Mouse (Mus musculus) intestine, embryonic 16.5 days (tissue): ENCODE results near the gene Psmb4. TPM values are rescaled to one million over a fixed set of nuclear protein-coding genes. Genes with fewer than 3 reads are reported as not detected.
A peak's percentile ranks its signal among the peaks of the same experiment; 100 is the strongest.
"Not testable (repeated sequence)": the region's sequence is repeated elsewhere in the genome, so short reads cannot be mapped to it uniquely, and the experiment has no call there.

ENCODE experiments used
- ATAC-seq: fragments of 200-750 bp; cut with Nextera tagmentation; 2 replicates; pipeline ENCODE4 v1.8.0; 2017; ENCODE audit warnings: moderate TSS enrichment, moderate library complexity
- H3K27ac ChIP-seq: fragments of 300-500 bp; sonication (generic); 2 replicates; pipeline ENCODE4 v1.5.1; 2014; ENCODE audit warnings: mild to moderate bottlenecking, low read length
- H3K27me3 ChIP-seq: fragments of 300-500 bp; sonication (generic); replicated peaks from 2 replicates; pipeline ENCODE4 v1.6.1; 2014; ENCODE audit warnings: low read length, control low read depth, mixed read lengths; ENCODE audit not compliant: control insufficient read depth, insufficient read depth
- H3K36me3 ChIP-seq: fragments of 300-500 bp; sonication (generic); 2 replicates; pipeline ENCODE4 v1.6.1; 2014; ENCODE audit warnings: low read length, control low read depth; ENCODE audit not compliant: control insufficient read depth, insufficient read depth
- H3K4me1 ChIP-seq: fragments of 300-500 bp; sonication (generic); 2 replicates; pipeline ENCODE4 v1.6.1; 2014; ENCODE audit warnings: low read length, control low read depth, mixed read lengths; ENCODE audit not compliant: control insufficient read depth, insufficient read depth
- H3K4me2 ChIP-seq: fragments of 300-500 bp; sonication (generic); 2 replicates; pipeline ENCODE4 v1.6.1; 2014; ENCODE audit warnings: low read depth, low read length, control low read depth
- H3K4me3 ChIP-seq: fragments of 300-500 bp; sonication (generic); 2 replicates; pipeline ENCODE4 v1.5.1; 2014; ENCODE audit warnings: mild to moderate bottlenecking, low read length
- H3K9ac ChIP-seq: fragments of 300-500 bp; sonication (generic); 2 replicates; pipeline ENCODE4 v1.6.1; 2014; ENCODE audit warnings: low read depth, low read length
- H3K9me3 ChIP-seq: fragments of 300-500 bp; sonication (generic); 2 replicates; pipeline ENCODE4 v1.6.1; 2016; ENCODE audit warnings: low read length, control low read depth; ENCODE audit not compliant: control insufficient read depth
- WGBS: fragments of 180-500 bp; shearing (Covaris S2); extraction: QIAGEN DNeasy Blood & Tissue Kit; methylation state at CpG from one replicate; pipeline ENCODE4 v1.1.7; 2014; 5-methylcytosine and 5-hydroxymethylcytosine counted together
- polyA plus RNA-seq: library from polyadenylated mRNA; unstranded; fragments of >200 nt; fragmentation: Nextera tagmentation; extraction: Ambion mirVana; gene quantifications from 2 replicates; pipeline ENCODE4 v1.2.1, GENCODE M21; 2015

The Psmb4 gene
- polyA plus RNA-seq, 1 experiment from 2014 or later = 315 TPM

DNA sequence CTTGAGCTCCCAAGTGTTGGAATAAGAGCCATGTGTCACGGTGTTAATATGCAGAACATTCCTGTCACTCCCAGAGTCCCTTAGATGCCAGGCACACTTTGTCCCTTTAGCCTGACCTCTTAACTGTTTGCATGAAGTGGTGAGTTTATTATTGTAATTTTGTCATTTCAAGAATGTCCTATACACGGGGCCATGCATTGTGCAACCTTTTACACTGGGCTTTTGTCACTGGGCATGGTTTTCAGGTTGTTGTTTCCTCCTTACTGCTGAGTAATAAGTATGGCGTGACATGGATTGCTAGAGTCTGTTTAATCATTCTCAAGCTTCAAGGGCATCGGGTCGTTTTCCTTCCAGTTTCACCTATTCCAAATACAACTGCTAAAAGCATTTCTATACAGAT lies 27.0 kb upstream of the Psmb4 start:
- Histone ChIP-seq H3K36me3 (no peaks in the 10 kb centered on the region), H3K4me1 (peaks cover 4% of the 10 kb centered on the region; the same call in 1 of the 2 replicates), H3K27ac (peak overlapping the region; percentile 90), H3K4me3 (no peak overlapping the region), H3K9me3 (no peaks in the 10 kb centered on the region), H3K9ac (no peak overlapping the region), H3K4me2 (0 out of 2 replicates have a peak overlapping the region, but pooled peaks have one; percentile 11), H3K27me3 (no peaks in the 10 kb centered on the region)
- 42% methylated on average over 5 of the region's 5 CpGs for WGBS
- ATAC-seq = peak; percentile 89

DNA sequence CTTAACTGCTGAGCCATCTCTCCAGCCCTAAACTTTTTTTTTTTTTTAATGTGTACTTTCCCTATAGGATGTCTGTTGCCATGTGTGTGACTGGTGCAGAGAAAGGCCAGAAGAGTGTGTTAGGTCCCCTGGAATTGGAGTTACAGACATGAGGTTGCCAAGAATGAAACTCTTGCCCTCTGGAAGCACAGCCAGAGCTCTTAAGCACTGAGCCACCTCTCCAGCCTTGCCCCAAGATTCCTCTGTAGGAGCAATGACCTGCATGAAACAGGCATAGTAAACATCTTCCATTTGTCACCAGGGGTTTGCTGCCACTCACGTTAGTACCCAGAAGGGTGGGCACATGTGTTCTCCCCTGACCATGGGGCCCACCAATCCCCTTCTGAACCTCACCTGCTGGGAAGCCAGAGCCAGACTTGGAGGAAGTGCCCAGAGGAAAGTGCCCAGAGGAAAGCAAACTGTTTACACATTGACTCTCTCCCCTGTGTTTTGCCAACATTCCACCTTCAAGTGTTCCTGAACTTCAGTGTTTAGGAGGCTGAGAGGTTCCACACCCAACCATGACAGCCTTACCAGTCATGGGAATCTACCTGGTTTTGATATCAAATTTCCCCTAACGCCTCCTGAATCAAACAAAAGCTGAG lies 24.4 kb upstream of the Psmb4 start:
- H3K9ac ChIP-seq = no peak overlapping the region
- no peak overlapping the region for H3K4me2 ChIP-seq
- H3K27me3 ChIP-seq = no peaks in the 10 kb centered on the region
- 59% methylated on average over 2 of the region's 2 CpGs for WGBS
- H3K9me3 ChIP-seq = no peaks in the 10 kb centered on the region; the same call in 1 of the 2 replicates
- H3K4me1 ChIP-seq = no peaks in the 10 kb centered on the region
- H3K36me3 ChIP-seq = no peaks in the 10 kb centered on the region
- H3K4me3 ChIP-seq = no peak overlapping the region
- ATAC-seq = no peak
- no peak overlapping the region for H3K27ac ChIP-seq

DNA sequence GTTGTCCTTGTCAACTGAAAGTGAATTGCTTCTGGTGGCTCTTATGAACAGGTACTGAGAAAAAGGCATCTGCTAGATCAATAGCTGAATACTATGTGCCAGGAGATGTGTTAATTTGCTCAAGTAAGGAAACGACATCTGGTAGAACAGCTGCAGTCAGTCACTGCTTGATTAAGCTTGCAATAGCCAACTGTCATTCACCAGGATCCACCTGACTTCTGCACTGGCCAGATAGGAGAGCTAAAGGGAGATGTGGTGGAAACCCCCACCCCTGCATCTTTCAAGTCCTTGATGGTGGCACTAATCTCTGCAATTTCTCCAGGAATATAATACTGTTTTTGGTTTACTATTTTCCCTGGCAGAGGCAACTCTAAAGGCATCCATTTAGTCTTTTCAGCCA lies 19.7 kb upstream of the Psmb4 start:
- Histone ChIP-seq H3K36me3 (no peaks in the 10 kb centered on the region), H3K4me3 (no peak overlapping the region), H3K27ac (no peak overlapping the region), H3K9ac (no peak overlapping the region), H3K4me2 (no peak overlapping the region), H3K27me3 (no peaks in the 10 kb centered on the region), H3K9me3 (no peaks in the 10 kb centered on the region; the same call in 1 of the 2 replicates), H3K4me1 (no peaks in the 10 kb centered on the region)
- WGBS = 33% methylated on average over 1 of the region's 1 CpGs
- no peak for ATAC-seq

DNA sequence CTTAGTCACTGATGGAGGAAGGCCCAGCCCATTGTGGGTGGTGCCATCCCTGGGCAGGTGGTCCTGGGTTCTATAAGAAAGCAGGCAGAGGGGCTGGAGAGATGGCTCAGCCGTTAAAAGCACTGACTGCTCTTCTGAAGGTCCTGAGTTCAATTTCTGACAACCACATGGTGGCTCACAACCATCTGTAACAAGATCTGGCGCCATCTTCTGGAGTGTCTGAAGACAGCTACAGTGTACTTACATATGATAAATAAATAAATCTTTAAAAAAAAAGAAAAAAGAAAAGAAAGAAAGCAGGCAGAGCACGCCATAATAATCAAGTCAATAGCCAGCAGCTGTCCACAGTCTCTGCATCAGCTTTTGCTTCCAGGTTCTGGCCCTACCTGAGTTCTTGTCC lies 18.0 kb upstream of the Psmb4 start:
- 56% methylated on average over 3 of the region's 3 CpGs for WGBS
- H3K4me1 ChIP-seq = not testable (repeated sequence)

DNA sequence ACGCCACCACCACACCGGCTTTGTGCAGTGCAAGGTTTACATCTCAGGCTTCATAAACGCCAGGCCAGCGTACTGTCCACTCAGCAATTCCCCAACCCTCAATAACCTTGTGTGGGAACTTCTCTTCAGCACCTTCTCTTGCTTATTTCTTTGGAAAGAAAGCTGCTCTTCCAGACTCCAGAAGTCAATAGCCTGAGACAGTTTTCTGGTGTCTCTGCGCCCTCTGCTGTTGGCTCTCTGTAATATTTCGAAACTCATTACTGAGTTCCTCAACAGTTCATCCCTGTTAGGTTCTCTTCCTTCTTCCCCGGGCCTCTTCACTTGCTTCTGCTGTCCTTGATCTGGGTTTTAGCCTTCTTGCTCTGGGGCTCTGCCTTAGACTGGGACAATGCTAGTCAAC lies 16.0 kb upstream of the Psmb4 start:
- H3K27me3 ChIP-seq = no peaks in the 10 kb centered on the region
- no peak overlapping the region for H3K27ac ChIP-seq
- ATAC-seq = peak; percentile 55; the same call in 1 of the 2 replicates
- no peaks in the 10 kb centered on the region for H3K36me3 ChIP-seq
- no peak overlapping the region for H3K4me3 ChIP-seq
- no peak overlapping the region for H3K4me2 ChIP-seq
- H3K9me3 ChIP-seq = no peaks in the 10 kb centered on the region
- no peaks in the 10 kb centered on the region for H3K4me1 ChIP-seq
- H3K9ac ChIP-seq = no peak overlapping the region
- 17% methylated on average over 7 of the region's 7 CpGs for WGBS

More for the DNA sequence above, 18.0 kb upstream of the Psmb4 start:
- H3K36me3 ChIP-seq, H3K9me3 ChIP-seq, ATAC-seq, H3K9ac ChIP-seq, H3K27me3 ChIP-seq, H3K4me3 ChIP-seq, H3K27ac ChIP-seq, H3K4me2 ChIP-seq: not testable (repeated sequence)

DNA sequence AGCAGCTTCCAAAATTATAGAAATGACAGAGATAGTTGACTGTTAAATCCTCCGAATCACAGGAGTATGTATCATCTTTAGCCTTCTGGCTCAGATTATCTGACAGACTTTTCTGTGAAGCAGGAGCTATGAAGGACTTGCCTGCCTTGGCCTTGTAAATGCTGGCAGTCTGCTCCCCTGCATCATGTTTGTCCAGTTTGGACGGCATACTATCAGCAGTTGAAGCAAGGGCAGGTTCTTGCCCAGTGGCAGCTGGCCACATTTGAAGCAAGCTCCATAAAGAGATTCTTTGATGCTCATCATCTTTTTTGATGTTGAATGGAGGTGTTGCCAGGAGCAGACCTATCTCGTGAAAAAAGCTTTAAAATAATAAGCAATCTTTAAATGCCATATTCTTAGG lies 7.3 kb upstream of the Psmb4 start:
- WGBS = 68% methylated on average over 3 of the region's 3 CpGs
- Histone ChIP-seq H3K27me3 (no peaks in the 10 kb centered on the region), H3K36me3 (no peaks in the 10 kb centered on the region), H3K27ac (no peak overlapping the region), H3K9ac (no peak overlapping the region), H3K4me2 (no peak overlapping the region), H3K9me3 (no peaks in the 10 kb centered on the region), H3K4me3 (no peak overlapping the region), H3K4me1 (no peaks in the 10 kb centered on the region)
- no peak for ATAC-seq

DNA sequence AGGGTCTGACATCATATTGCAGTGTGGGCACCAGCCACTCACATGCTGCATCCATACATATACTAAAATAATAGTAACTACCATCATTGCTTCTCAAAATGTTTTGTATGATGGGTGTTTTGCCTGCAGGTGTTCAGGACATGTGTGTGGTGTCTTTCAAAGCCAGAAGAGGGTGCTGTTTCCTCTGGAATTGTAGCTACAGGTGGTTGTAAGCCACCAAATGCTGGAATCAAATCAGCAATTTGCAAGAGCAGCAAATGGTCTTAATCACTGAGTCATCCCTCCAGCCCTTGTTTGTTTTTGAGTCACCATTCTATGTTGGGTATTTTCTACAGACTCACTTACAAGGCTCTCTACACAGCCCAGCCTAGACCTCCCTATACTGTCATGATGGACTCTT lies 1.8 kb upstream of the Psmb4 start:
- Histone ChIP-seq H3K27me3 (no peaks in the 10 kb centered on the region), H3K4me2 (no peak overlapping the region), H3K4me1 (peaks cover 14% of the 10 kb centered on the region), H3K36me3 (peaks cover 5% of the 10 kb centered on the region; the same call in 1 of the 2 replicates), H3K4me3 (no peak overlapping the region), H3K9me3 (no peaks in the 10 kb centered on the region), H3K27ac (no peak overlapping the region), H3K9ac (no peak overlapping the region)
- no peak for ATAC-seq

DNA sequence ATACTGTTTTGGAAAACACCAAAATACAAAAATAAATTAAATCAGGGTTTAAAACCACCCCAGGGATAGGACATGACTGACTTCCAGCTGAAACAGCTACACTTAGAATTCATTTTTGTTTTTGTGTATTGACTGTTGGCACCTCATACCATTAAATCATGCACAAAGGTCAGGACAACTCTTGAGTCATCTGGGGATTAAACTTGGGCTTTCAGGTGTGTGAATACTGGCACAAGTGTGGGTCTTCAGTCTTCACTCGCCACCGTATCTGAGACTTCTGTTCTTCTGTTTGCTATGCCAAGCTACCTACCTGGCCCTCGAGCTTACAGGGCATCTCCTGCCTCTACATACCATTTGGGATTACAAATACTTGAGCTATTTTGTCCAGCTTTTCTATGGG lies 4.2 kb downstream of the Psmb4 start:
- WGBS = 85% methylated on average over 3 of the region's 3 CpGs
- Histone ChIP-seq H3K27me3 (no peaks in the 10 kb centered on the region), H3K4me3 (no peak overlapping the region), H3K4me1 (peaks cover 14% of the 10 kb centered on the region), H3K9ac (no peak overlapping the region), H3K9me3 (no peaks in the 10 kb centered on the region), H3K4me2 (no peak overlapping the region), H3K27ac (no peak overlapping the region), H3K36me3 (peaks cover 23% of the 10 kb centered on the region)
- ATAC-seq = no peak

DNA sequence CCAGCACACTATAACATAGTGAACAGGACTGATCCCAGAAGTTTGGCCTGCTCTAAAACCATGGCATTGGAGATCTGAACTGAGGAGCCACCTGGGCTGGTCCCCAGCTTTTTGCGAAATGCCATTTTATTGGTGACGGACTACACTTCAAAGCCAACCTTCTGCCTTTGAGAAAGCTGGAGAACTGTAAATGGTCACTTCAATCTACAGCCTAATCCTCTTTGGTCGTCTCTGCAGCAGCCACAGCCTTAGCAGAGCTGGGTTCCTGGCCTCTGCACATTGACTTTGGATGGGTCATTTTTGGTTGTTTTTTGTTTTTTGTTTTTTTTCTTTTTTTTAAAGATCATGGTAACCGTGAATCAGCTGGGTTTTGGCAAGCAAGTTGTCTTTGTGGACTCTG lies 4.9 kb downstream of the Psmb4 start:
- H3K4me1 ChIP-seq = peaks cover 11% of the 10 kb centered on the region
- peaks cover 24% of the 10 kb centered on the region for H3K36me3 ChIP-seq
- no peak for ATAC-seq
- H3K27me3 ChIP-seq = no peaks in the 10 kb centered on the region
- H3K4me2 ChIP-seq = no peak overlapping the region
- WGBS = 66% methylated on average over 4 of the region's 4 CpGs
- no peak overlapping the region for H3K27ac ChIP-seq
- no peak overlapping the region for H3K4me3 ChIP-seq
- H3K9me3 ChIP-seq = no peaks in the 10 kb centered on the region
- H3K9ac ChIP-seq = no peak overlapping the region

DNA sequence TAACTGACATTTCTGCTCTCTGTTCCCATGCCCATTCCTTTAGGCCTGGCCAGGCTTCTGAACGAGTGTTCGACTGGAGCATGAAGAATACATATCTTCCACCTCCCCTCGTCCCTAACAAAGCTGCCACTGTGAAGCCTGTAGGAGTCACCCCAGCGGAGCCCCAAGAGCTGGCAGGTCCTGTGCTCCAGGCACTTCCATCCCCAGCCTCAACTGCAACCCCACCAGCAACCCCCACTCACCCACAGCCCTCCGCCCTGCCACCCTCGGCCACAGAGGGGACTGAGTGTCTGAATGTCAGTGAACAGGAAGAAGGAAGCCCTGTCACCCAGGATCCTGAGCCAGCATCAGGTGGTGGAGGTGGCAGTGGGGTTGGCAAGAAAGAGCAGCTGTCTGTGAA lies 8.1 kb downstream of the Psmb4 start:
- H3K4me3 ChIP-seq = no peak overlapping the region
- WGBS = 90% methylated on average over 6 of the region's 6 CpGs
- no peaks in the 10 kb centered on the region for H3K27me3 ChIP-seq
- no peaks in the 10 kb centered on the region for H3K9me3 ChIP-seq
- no peaks in the 10 kb centered on the region for H3K4me1 ChIP-seq
- H3K27ac ChIP-seq = no peak overlapping the region
- peaks cover 28% of the 10 kb centered on the region for H3K36me3 ChIP-seq
- no peak for ATAC-seq
- no peak overlapping the region for H3K9ac ChIP-seq
- no peak overlapping the region for H3K4me2 ChIP-seq
